Mouse (Mus musculus) testis, adult 2 months (tissue): ENCODE measurements around the gene Vmn2r81. TPM values are rescaled to one million over a fixed set of nuclear protein-coding genes. Genes with fewer than 3 reads are reported as not detected.
"Not testable (repeated sequence)": the region's sequence is repeated elsewhere in the genome, so short reads cannot be mapped to it uniquely, and the experiment has no call there.

Experiments used
- H3K27ac ChIP-seq: fragments of 200-500 bp; 2 replicates; pipeline ENCODE4 v1.5.1; 2012; ENCODE audit warnings: low read depth, low read length; ENCODE audit not compliant: control insufficient read depth, insufficient read depth
- H3K27me3 ChIP-seq: fragments of 200-500 bp; 2 replicates; pipeline ENCODE4 v1.6.1; 2012; ENCODE audit warnings: mild to moderate bottlenecking, low read length, moderate library complexity; ENCODE audit not compliant: control insufficient read depth, insufficient read depth
- H3K36me3 ChIP-seq: fragments of 200-500 bp; 2 replicates; pipeline ENCODE4 v1.6.1; 2012; ENCODE audit warnings: mild to moderate bottlenecking, low read length; ENCODE audit not compliant: control insufficient read depth, insufficient read depth
- H3K4me1 ChIP-seq: fragments of 200-500 bp; 2 replicates; pipeline ENCODE4 v1.6.1; 2012; ENCODE audit warnings: low read length; ENCODE audit not compliant: control insufficient read depth, insufficient read depth
- H3K4me3 ChIP-seq: fragments of 200-500 bp; 2 replicates; pipeline ENCODE4 v1.5.1; 2012; ENCODE audit warnings: low read depth, mild to moderate bottlenecking, low read length, moderate library complexity, mixed read lengths; ENCODE audit not compliant: control insufficient read depth
- CTCF ChIP-seq: fragments of 200-500 bp; IDR thresholded peaks from 2 replicates; pipeline ENCODE4 v1.5.1; 2012; ENCODE audit warnings: low read depth, mild to moderate bottlenecking, inconsistent platforms, low read length, moderate library complexity; ENCODE audit not compliant: control insufficient read depth, insufficient read depth, insufficient replicate concordance
- POLR2A ChIP-seq: fragments of 200-500 bp; IDR thresholded peaks from 2 replicates; pipeline ENCODE4 v1.6.1; 2012; ENCODE audit warnings: low read depth, mild to moderate bottlenecking, inconsistent platforms, low read length, moderate library complexity; ENCODE audit not compliant: control insufficient read depth
- polyA plus RNA-seq: library from polyadenylated mRNA; depleted of rRNA; stranded (reverse); fragments of >200 nt; gene quantifications from 2 replicates; pipeline ENCODE4 v1.2.3, GENCODE M21; 2012; rRNA removed

The Vmn2r81 gene
- polyA plus RNA-seq = not detected in 2 replicates

DNA sequence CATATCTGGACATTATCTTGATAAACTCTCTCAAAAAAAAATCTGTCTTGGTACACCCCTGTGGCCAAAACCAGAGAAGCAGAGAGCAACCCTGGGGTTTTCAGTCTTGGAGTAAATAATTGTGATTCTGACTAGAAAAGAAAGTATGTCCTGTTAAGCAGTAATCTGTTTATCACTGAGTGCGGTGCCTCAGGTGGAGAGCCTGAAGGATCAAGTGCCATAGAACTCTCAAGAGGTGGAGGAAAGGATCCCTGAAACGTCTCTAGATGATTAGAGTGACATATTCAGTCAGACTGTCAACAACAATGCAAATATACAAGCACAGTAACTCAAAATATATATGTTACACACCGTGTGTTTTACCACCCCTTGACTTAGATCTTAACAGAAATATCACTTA lies at the start of gene Vmn2r81:
Gene Vmn2r81 (plus strand): TSS at position 301 of the 400 bp plus-strand sequence.
- H3K36me3 ChIP-seq, H3K4me1 ChIP-seq, H3K4me3 ChIP-seq, H3K27me3 ChIP-seq, H3K27ac ChIP-seq: not testable (repeated sequence)

GRCm38 (mm10) chr10:79199973-79200372 lies 47.5 kb upstream of the Vmn2r81 start:
- not testable (repeated sequence) for H3K27me3 ChIP-seq, H3K4me1 ChIP-seq, H3K4me3 ChIP-seq, H3K27ac ChIP-seq, H3K36me3 ChIP-seq

DNA sequence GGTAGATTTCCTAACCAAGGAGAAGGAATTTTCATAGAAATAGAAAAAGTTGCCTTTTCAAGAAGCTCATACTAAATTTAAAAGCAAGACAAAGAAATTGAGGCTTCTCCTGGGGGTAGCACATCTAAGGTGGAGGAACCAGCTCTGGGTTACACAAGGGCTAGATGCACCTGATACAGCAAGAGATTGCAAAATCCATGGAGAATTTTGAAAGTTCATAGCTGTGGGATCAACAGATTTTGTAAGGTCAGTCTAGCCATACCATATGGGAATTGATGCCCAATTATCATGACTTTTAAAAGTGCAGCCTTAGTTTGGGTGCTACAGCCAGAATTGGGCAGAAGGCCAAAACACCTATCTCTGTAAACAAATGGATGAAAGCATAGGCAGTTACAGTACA lies 27.1 kb upstream of the Vmn2r81 start:
- no peak overlapping the region for H3K4me3 ChIP-seq
- H3K27me3 ChIP-seq = no peaks in the 10 kb centered on the region
- H3K27ac ChIP-seq = no peak overlapping the region
- H3K36me3 ChIP-seq = no peaks in the 10 kb centered on the region
- no peaks in the 10 kb centered on the region for H3K4me1 ChIP-seq
- TF ChIP-seq CTCF = no peak
- no peak for TF ChIP-seq POLR2A

- Histone ChIP-seq H3K27ac (no peak overlapping the region), H3K4me1 (no peaks in the 10 kb centered on the region), H3K36me3 (no peaks in the 10 kb centered on the region), H3K4me3 (no peak overlapping the region), H3K27me3 (no peaks in the 10 kb centered on the region)
- TF ChIP-seq POLR2A = no peak
- no peak for TF ChIP-seq CTCF
These were observed 25.9 kb upstream of the Vmn2r81 start for GRCm38 (mm10) chr10:79221606-79222005.

DNA sequence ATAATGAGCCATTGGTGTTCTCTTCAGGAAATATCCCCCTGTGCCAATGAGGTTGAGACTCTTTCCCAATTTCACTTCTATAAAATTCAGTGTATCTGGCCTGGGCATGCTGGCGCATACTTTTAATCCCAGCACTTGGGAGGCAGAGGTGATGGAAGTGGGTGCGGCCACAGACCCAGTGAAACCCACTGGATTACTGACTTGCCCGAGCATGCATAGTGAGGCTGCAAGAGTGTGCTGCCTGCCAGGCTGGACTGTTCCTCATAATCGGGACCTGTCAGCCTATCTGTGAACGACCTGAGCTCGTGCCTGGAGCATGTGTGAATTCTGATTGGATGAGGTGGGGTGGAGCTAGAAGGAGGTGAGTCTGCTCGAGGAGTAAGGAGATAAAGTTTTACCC lies 25.3 kb upstream of the Vmn2r81 start:
- TF ChIP-seq CTCF = no peak
- no peak for TF ChIP-seq POLR2A
- no peak overlapping the region for H3K27ac ChIP-seq
- no peak overlapping the region for H3K4me3 ChIP-seq
- H3K4me1 ChIP-seq = no peaks in the 10 kb centered on the region
- H3K36me3 ChIP-seq = no peaks in the 10 kb centered on the region
- H3K27me3 ChIP-seq = no peaks in the 10 kb centered on the region

DNA sequence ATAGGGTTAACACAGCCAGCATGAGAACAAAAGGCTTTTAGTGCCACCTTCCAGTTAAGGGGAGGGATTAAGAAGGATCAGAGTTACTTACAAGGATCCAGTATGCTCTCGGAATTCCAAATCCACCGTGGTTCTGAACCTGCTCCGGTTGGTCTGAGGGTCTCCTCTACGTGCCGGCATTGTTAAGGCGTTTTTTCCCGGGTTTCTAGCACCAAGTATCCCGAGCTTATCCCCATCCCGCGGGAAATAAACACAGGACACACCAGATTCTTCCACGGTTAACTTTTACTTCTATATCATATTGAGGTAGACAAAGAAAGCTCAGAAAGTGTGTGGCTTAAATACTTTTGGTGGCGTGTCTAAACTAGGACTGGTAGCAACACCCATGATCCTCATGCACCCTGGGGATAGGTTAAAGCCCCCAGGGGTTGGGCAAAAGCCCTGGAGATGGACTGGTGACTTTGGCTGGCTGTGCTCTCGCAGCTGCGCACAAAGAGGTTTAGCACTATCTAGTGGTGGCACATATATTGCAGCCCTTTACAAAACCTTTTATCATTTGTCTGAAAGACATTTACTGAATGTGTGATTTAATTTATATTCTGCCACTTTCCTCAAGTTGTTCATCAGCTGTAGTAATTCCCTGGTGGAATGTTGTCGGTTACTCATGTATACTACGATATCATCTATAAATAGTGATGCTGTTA lies 74.7 kb downstream of the Vmn2r81 start:
- not testable (repeated sequence) for H3K27me3 ChIP-seq, H3K4me3 ChIP-seq, H3K4me1 ChIP-seq, H3K36me3 ChIP-seq, H3K27ac ChIP-seq

DNA sequence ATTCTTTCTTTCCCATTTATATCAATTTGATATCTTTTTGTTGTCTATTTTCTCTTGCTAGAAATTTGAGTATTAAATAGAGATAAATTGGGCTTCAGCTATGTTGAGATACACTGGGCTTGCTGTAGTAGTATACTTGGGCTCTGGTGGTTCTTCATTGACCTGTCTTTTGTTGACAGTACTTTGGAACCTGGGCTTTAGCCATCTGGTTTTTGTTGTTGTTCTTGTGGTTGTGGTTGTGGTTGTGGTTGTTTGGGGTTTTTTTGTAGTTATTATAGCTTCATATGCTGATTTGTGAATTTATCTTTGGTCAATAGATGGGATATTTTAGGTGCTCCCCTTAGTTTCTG lies 75.2 kb downstream of the Vmn2r81 start:
- Histone ChIP-seq H3K36me3 (no peaks in the 10 kb centered on the region), H3K27me3 (no peaks in the 10 kb centered on the region), H3K4me1 (no peaks in the 10 kb centered on the region), H3K4me3 (no peak overlapping the region), H3K27ac (no peak overlapping the region)
- no peak for TF ChIP-seq POLR2A
- TF ChIP-seq CTCF = no peak

Other genes with a start within 250 kb of the Vmn2r81 start
- gene Olfr1351, start 235.2 kb upstream of the Vmn2r81 start, polyA plus RNA-seq = not detected in 2 replicates
- 0.12 and 0.19 TPM in 2 replicates for gene Olfr57, start 219.0 kb upstream of the Vmn2r81 start, polyA plus RNA-seq
- gene 2610008E11Rik, start 150.1 kb upstream of the Vmn2r81 start, polyA plus RNA-seq = 0.64 and 0.86 TPM in 2 replicates
- not detected in 2 replicates for gene Vmn2r80, start 98.9 kb upstream of the Vmn2r81 start, polyA plus RNA-seq
- gene Vmn2r82, start 108.8 kb downstream of the Vmn2r81 start, polyA plus RNA-seq = not detected in 2 replicates
- gene Vmn2r83, start 221.0 kb downstream of the Vmn2r81 start, polyA plus RNA-seq = not detected in 2 replicates